In genomic region chr3:17788334-17788720, GRCm38 (mm10) we compare ENCODE assay signal across 15 mouse cellular contexts.
A peak's percentile ranks its signal among the peaks of the same experiment; 100 is the strongest.
DNase-seq lines count a peak whose midpoint lies in the region; ATAC-seq and TF ChIP-seq lines count a peak whose summit lies in the region.
"Had no signal": no experiment of that assay in that cellular context is flagged by ENCODE, and none has a peak within 500 bp of the region (broad histone marks: within the 10 kb centered on the region; RNA-seq: fewer than 3 reads in every experiment).

No protein-coding gene starts in this region.

- H3K27me3 ChIP-seq in forebrain, embryonic 11.5 days (ENCODE audit: control insufficient read depth, insufficient read depth, low read length), result no peaks in the 10 kb centered on the region
- H3K27me3 ChIP-seq in hindbrain, embryonic 10.5 days (ENCODE audit: insufficient read depth, poor library complexity, severe bottlenecking), result peaks cover 38% of the 10 kb centered on the region
- H3K27me3 ChIP-seq in midbrain, embryonic 13.5 days, result no peaks in the 10 kb centered on the region

- peaks cover 12% of the 10 kb centered on the region for H3K4me1 ChIP-seq in forebrain, embryonic 11.5 days (replicated peaks; ENCODE audit: control insufficient read depth, insufficient read depth, low read length)
- H3K4me1 ChIP-seq in hindbrain, embryonic 10.5 days (replicated peaks), result peaks cover 29% of the 10 kb centered on the region
- H3K4me1 ChIP-seq in midbrain, embryonic 13.5 days (replicated peaks), result peaks cover 31% of the 10 kb centered on the region
- peaks cover 28% of the 10 kb centered on the region for H3K4me1 ChIP-seq in olfactory bulb, adult 2 months (ENCODE audit: control insufficient read depth, insufficient read depth, low read length)

- TF ChIP-seq CTCF in olfactory bulb, adult 2 months (IDR thresholded peaks at IDR 0.05; ENCODE audit: insufficient read depth, low read depth, low read length), result no peak

- WGBS in forebrain, embryonic 11.5 days, result 22% methylated on average over 4 of the region's 4 CpGs
- WGBS in hindbrain, embryonic 10.5 days, result 19% methylated on average over 4 of the region's 4 CpGs
- 24% methylated on average over 4 of the region's 4 CpGs for WGBS in midbrain, embryonic 13.5 days
- 71% methylated on average over 4 of the region's 4 CpGs for WGBS in olfactory bulb, adult 2 months

- H3K36me3 ChIP-seq in forebrain, embryonic 11.5 days (ENCODE audit: control insufficient read depth, insufficient read depth, low read length), result no peaks in the 10 kb centered on the region
- no peaks in the 10 kb centered on the region for H3K36me3 ChIP-seq in hindbrain, embryonic 10.5 days
- H3K36me3 ChIP-seq in midbrain, embryonic 13.5 days, result no peaks in the 10 kb centered on the region
- H3K36me3 ChIP-seq: limb, embryonic 13.5 days had no signal

- H3K27ac ChIP-seq in forebrain, embryonic 11.5 days (ENCODE audit: low read depth, low read length), result peak overlapping the region; percentile 95; the same call in 1 of the 2 replicates
- H3K27ac ChIP-seq in hindbrain, embryonic 10.5 days, result peak overlapping the region; percentile 99
- peak overlapping the region; percentile 100 for H3K27ac ChIP-seq in midbrain, embryonic 13.5 days
- peak overlapping the region; percentile 88 for H3K27ac ChIP-seq in olfactory bulb, adult 2 months (ENCODE audit: insufficient read depth, low read depth, low read length)
- H3K27ac ChIP-seq: heart, adult 2 months; limb, embryonic 13.5 days; macrophage had no signal

- no peak for TF ChIP-seq POLR2A in olfactory bulb, adult 2 months (IDR thresholded peaks at IDR 0.05; ENCODE audit: insufficient read depth, low read depth, low read length)

- no peak for DNase-seq in forebrain, embryonic 11.5 days (ENCODE audit: low spot score)
- DNase-seq in hindbrain, embryonic 10.5 days (ENCODE audit: low spot score), result no peak
- no peak for DNase-seq in frontal cortex, postnatal 36 days (ENCODE audit: low spot score in 2 of 2)
- DNase-seq in kidney, adult 18-20 months, result no peak
- no peak for DNase-seq in heart, adult 9 months (ENCODE audit: low spot score in 2 of 2)
- DNase-seq: heart, adult 2 months; heart, postnatal 36 days; layer of hippocampus, postnatal 36 days; liver, postnatal 0 days; right cerebral cortex, postnatal 14 days; thymus, postnatal 14 days had no signal

- peak overlapping the region; percentile 5; the same call in 1 of the 2 replicates for H3K4me3 ChIP-seq in forebrain, embryonic 11.5 days (ENCODE audit: low read depth, low read length)
- peak overlapping the region; percentile 72 for H3K4me3 ChIP-seq in hindbrain, embryonic 10.5 days
- peak overlapping the region; percentile 84 for H3K4me3 ChIP-seq in midbrain, embryonic 13.5 days (replicated peaks)
- no peak overlapping the region for H3K4me3 ChIP-seq in olfactory bulb, adult 2 months (ENCODE audit: insufficient read depth, low read depth, low read length)
- H3K4me3 ChIP-seq: heart, adult 2 months; limb, embryonic 13.5 days had no signal

- peak overlapping the region; percentile 97; the same call in 1 of the 2 replicates for H3K4me2 ChIP-seq in forebrain, embryonic 11.5 days (ENCODE audit: low read depth, low read length, severe bottlenecking)
- H3K4me2 ChIP-seq in midbrain, embryonic 13.5 days (replicated peaks), result peak overlapping the region; percentile 100
- H3K4me2 ChIP-seq: limb, embryonic 13.5 days had no signal

- ATAC-seq in forebrain, embryonic 11.5 days (replicated peaks; ENCODE audit: low FRiP score), result no peak
- ATAC-seq in midbrain, embryonic 13.5 days, result no peak
- ATAC-seq: liver, postnatal 0 days had no signal

- no peaks in the 10 kb centered on the region for H3K9me3 ChIP-seq in forebrain, embryonic 11.5 days (ENCODE audit: control insufficient read depth, low read length)
- H3K9me3 ChIP-seq in hindbrain, embryonic 10.5 days, result no peaks in the 10 kb centered on the region
- H3K9me3 ChIP-seq in midbrain, embryonic 13.5 days, result no peaks in the 10 kb centered on the region
- H3K9me3 ChIP-seq: limb, embryonic 13.5 days had no signal

- peak overlapping the region; percentile 55 for H3K9ac ChIP-seq in forebrain, embryonic 11.5 days (ENCODE audit: low read length)
- H3K9ac ChIP-seq in midbrain, embryonic 13.5 days (replicated peaks), result peak overlapping the region; percentile 100
- H3K9ac ChIP-seq: limb, embryonic 13.5 days; liver, postnatal 0 days had no signal
